Mouse (Mus musculus): Measurements from ENCODE around the gene 1810010H24Rik.
A peak's percentile ranks its signal among the peaks of the same experiment; 100 is the strongest.
"Not testable (repeated sequence)": the region's sequence is repeated elsewhere in the genome, so short reads cannot be mapped to it uniquely, and the experiment has no call there.

1810010H24Rik gene

GRCm38 (mm10) chr11:107025411-107026321 lies at the start of gene 1810010H24Rik:
1810010H24Rik (plus strand) TSS chr11:107025681.
- no peak for DNase-seq (ENCODE audit: low read depth, low spot score)

- DNase-seq (ENCODE audit: low read depth, low spot score) = no peak
Measured at GRCm38 (mm10) chr11:106976194-106976593, 49.3 kb upstream of the 1810010H24Rik start.

GRCm38 (mm10) chr11:106980455-106980854 lies 45.0 kb upstream of the 1810010H24Rik start:
- peak; percentile 57 for DNase-seq (ENCODE audit: low read depth, low spot score)

GRCm38 (mm10) chr11:106981787-106982186 lies 43.7 kb upstream of the 1810010H24Rik start:
- DNase-seq (ENCODE audit: low read depth, low spot score) = no peak

- DNase-seq (ENCODE audit: low read depth, low spot score) = no peak
Measured at GRCm38 (mm10) chr11:106982351-106982750, 43.1 kb upstream of the 1810010H24Rik start.

GRCm38 (mm10) chr11:106985979-106986604 lies 39.4 kb upstream of the 1810010H24Rik start:
- not testable (repeated sequence) for DNase-seq (ENCODE audit: low read depth, low spot score)

GRCm38 (mm10) chr11:106987384-106987783 lies 38.1 kb upstream of the 1810010H24Rik start:
- no peak for DNase-seq (ENCODE audit: low read depth, low spot score)

- no peak for DNase-seq (ENCODE audit: low read depth, low spot score)
Measured at GRCm38 (mm10) chr11:106994246-106995085, 31.0 kb upstream of the 1810010H24Rik start.

- not testable (repeated sequence) for DNase-seq (ENCODE audit: low read depth, low spot score)
Measured at GRCm38 (mm10) chr11:106996492-106996891, 29.0 kb upstream of the 1810010H24Rik start.

- DNase-seq (ENCODE audit: low read depth, low spot score) = no peak
Measured at GRCm38 (mm10) chr11:106997976-106998375, 27.5 kb upstream of the 1810010H24Rik start.

- peak; percentile 60 for DNase-seq (ENCODE audit: low read depth, low spot score)
Measured at GRCm38 (mm10) chr11:106998651-106999150, 26.8 kb upstream of the 1810010H24Rik start.

GRCm38 (mm10) chr11:106999151-106999948 lies 26.1 kb upstream of the 1810010H24Rik start, which contains the start of gene Kpna2:
Kpna2 (minus strand) TSS chr11:106999541.
- peak; percentile 92 for DNase-seq (ENCODE audit: low read depth, low spot score)

GRCm38 (mm10) chr11:106999949-107000513 lies 25.4 kb upstream of the 1810010H24Rik start:
- DNase-seq (ENCODE audit: low read depth, low spot score) = no peak

GRCm38 (mm10) chr11:107001760-107002675 lies 23.5 kb upstream of the 1810010H24Rik start:
- DNase-seq (ENCODE audit: low read depth, low spot score) = no peak

- DNase-seq (ENCODE audit: low read depth, low spot score) = no peak
Measured at GRCm38 (mm10) chr11:107005538-107005937, 19.9 kb upstream of the 1810010H24Rik start.

- DNase-seq (ENCODE audit: low read depth, low spot score) = no peak
Measured at GRCm38 (mm10) chr11:107010447-107010846, 15.0 kb upstream of the 1810010H24Rik start.

GRCm38 (mm10) chr11:107011171-107011570 lies 14.3 kb upstream of the 1810010H24Rik start:
- no peak for DNase-seq (ENCODE audit: low read depth, low spot score)

- no peak for DNase-seq (ENCODE audit: low read depth, low spot score)
Measured at GRCm38 (mm10) chr11:107011669-107012323, 13.7 kb upstream of the 1810010H24Rik start.

Measured in retina, adult 2 months (tissue).